Mouse (Mus musculus) heart, embryonic 11.5 days (tissue): ENCODE data around the gene Kif5a. TPM values are rescaled to one million over a fixed set of nuclear protein-coding genes. Genes with fewer than 3 reads are reported as not detected.

ENCODE experiments used
- ATAC-seq: fragments of 200-750 bp; cut with Nextera tagmentation; replicated peaks from 2 replicates; pipeline ENCODE4 v1.8.0; 2017; ENCODE audit warnings: moderate library complexity; ENCODE audit not compliant: insufficient number of reproducible peaks, low FRiP score, low TSS enrichment
- H3K27ac ChIP-seq: fragments of 300-500 bp; sonication (generic); 2 replicates; pipeline ENCODE4 v1.5.1; 2014; ENCODE audit warnings: mild to moderate bottlenecking, low read depth, low read length
- H3K27me3 ChIP-seq: fragments of 300-500 bp; sonication (generic); 2 replicates; pipeline ENCODE4 v1.6.1; 2014; ENCODE audit warnings: mild to moderate bottlenecking, low read length, mixed read lengths; ENCODE audit not compliant: control insufficient read depth, insufficient read depth
- H3K36me3 ChIP-seq: fragments of 300-500 bp; sonication (generic); 2 replicates; pipeline ENCODE4 v1.6.1; 2014; ENCODE audit warnings: mild to moderate bottlenecking, low read length, moderate library complexity, mixed read lengths; ENCODE audit not compliant: control insufficient read depth, insufficient read depth
- H3K4me1 ChIP-seq: fragments of 300-500 bp; sonication (generic); 2 replicates; pipeline ENCODE4 v1.6.1; 2014; ENCODE audit warnings: low read length; ENCODE audit not compliant: control insufficient read depth, insufficient read depth
- H3K4me2 ChIP-seq: fragments of 300-500 bp; sonication (generic); 2 replicates; pipeline ENCODE4 v1.6.1; 2014; ENCODE audit warnings: mild to moderate bottlenecking, moderate library complexity
- H3K4me3 ChIP-seq: fragments of 300-500 bp; sonication (generic); 2 replicates; pipeline ENCODE4 v1.5.1; 2014; ENCODE audit warnings: low read depth, low read length
- H3K9ac ChIP-seq: fragments of 300-500 bp; sonication (generic); 2 replicates; pipeline ENCODE4 v1.6.1; 2014; ENCODE audit warnings: mild to moderate bottlenecking, low read depth, low read length, moderate library complexity
- H3K9me3 ChIP-seq: fragments of 300-500 bp; sonication (generic); replicated peaks from 2 replicates; pipeline ENCODE4 v1.6.1; 2016; ENCODE audit warnings: low read length; ENCODE audit not compliant: control insufficient read depth
- WGBS: fragments of 180-500 bp; shearing (Covaris S2); extraction: QIAGEN DNeasy Blood & Tissue Kit; methylation state at CpG from one replicate; pipeline ENCODE4 v1.1.7; 2014; ENCODE audit not compliant: insufficient replicate concordance; 5-methylcytosine and 5-hydroxymethylcytosine counted together
- polyA plus RNA-seq: library from polyadenylated mRNA; unstranded; fragments of >200 nt; fragmentation: Nextera tagmentation; extraction: Ambion mirVana; gene quantifications from 2 replicates; pipeline ENCODE4 v1.2.1, GENCODE M21; 2014

Kif5a gene
- polyA plus RNA-seq, 1 experiment from 2014 or later = 1.6 TPM

- Histone ChIP-seq H3K4me3 (no peak overlapping the region), H3K9ac (no peak overlapping the region), H3K27ac (no peak overlapping the region), H3K4me1 (no peaks in the 10 kb centered on the region), H3K36me3 (no peaks in the 10 kb centered on the region), H3K9me3 (no peaks in the 10 kb centered on the region), H3K27me3 (0 out of 2 replicates have a peak, but pooled peaks cover 1% of the 10 kb centered on the region), H3K4me2 (no peak overlapping the region)
- no peak for ATAC-seq
- 43% methylated on average over 6 of the region's 6 CpGs for WGBS
Observed at GRCm38 (mm10) chr10:127225213-127225612, 37.9 kb downstream of the Kif5a start.

- no peak overlapping the region for H3K4me3 ChIP-seq
- H3K4me2 ChIP-seq = no peak overlapping the region
- no peaks in the 10 kb centered on the region for H3K4me1 ChIP-seq
- WGBS = 87% methylated on average over 2 of the region's 2 CpGs
- no peak overlapping the region for H3K9ac ChIP-seq
- no peak overlapping the region for H3K27ac ChIP-seq
- no peak for ATAC-seq
- H3K36me3 ChIP-seq = no peaks in the 10 kb centered on the region
- H3K27me3 ChIP-seq = no peaks in the 10 kb centered on the region
- no peaks in the 10 kb centered on the region for H3K9me3 ChIP-seq
Observed at GRCm38 (mm10) chr10:127218339-127218738, 44.8 kb downstream of the Kif5a start.

GRCm38 (mm10) chr10:127217177-127217576 lies 46.0 kb downstream of the Kif5a start:
- Histone ChIP-seq H3K9ac (no peak overlapping the region), H3K4me1 (no peaks in the 10 kb centered on the region), H3K27me3 (no peaks in the 10 kb centered on the region), H3K4me2 (no peak overlapping the region), H3K36me3 (no peaks in the 10 kb centered on the region), H3K9me3 (no peaks in the 10 kb centered on the region), H3K4me3 (no peak overlapping the region), H3K27ac (no peak overlapping the region)
- no peak for ATAC-seq

- Histone ChIP-seq H3K9ac (no peak overlapping the region), H3K27ac (no peak overlapping the region), H3K9me3 (no peaks in the 10 kb centered on the region), H3K36me3 (no peaks in the 10 kb centered on the region), H3K4me3 (no peak overlapping the region), H3K4me1 (no peaks in the 10 kb centered on the region), H3K4me2 (no peak overlapping the region), H3K27me3 (no peaks in the 10 kb centered on the region)
- 84% methylated on average over 11 of the region's 11 CpGs for WGBS
- ATAC-seq = no peak
Observed at GRCm38 (mm10) chr10:127216456-127216855, 46.7 kb downstream of the Kif5a start.

- H3K36me3 ChIP-seq = no peaks in the 10 kb centered on the region
- no peak for ATAC-seq
- H3K4me2 ChIP-seq = no peak overlapping the region
- no peaks in the 10 kb centered on the region for H3K27me3 ChIP-seq
- H3K9ac ChIP-seq = no peak overlapping the region
- no peaks in the 10 kb centered on the region for H3K9me3 ChIP-seq
- WGBS = 43% methylated on average over 1 of the region's 1 CpGs
- peaks cover 8% of the 10 kb centered on the region for H3K4me1 ChIP-seq
- no peak overlapping the region for H3K4me3 ChIP-seq
- H3K27ac ChIP-seq = no peak overlapping the region
Observed at GRCm38 (mm10) chr10:127214422-127214803, 48.7 kb downstream of the Kif5a start.

- Histone ChIP-seq H3K9me3 (no peaks in the 10 kb centered on the region), H3K4me3 (no peak overlapping the region), H3K27me3 (no peaks in the 10 kb centered on the region), H3K9ac (no peak overlapping the region), H3K4me1 (peaks cover 8% of the 10 kb centered on the region), H3K4me2 (no peak overlapping the region), H3K27ac (no peak overlapping the region), H3K36me3 (no peaks in the 10 kb centered on the region)
- ATAC-seq = no peak
- WGBS = 80% methylated on average over 13 of the region's 13 CpGs
Observed at GRCm38 (mm10) chr10:127213704-127214421, 49.3 kb downstream of the Kif5a start.

GRCm38 (mm10) chr10:127213272-127213671 lies 49.9 kb downstream of the Kif5a start:
- H3K36me3 ChIP-seq = no peaks in the 10 kb centered on the region
- no peak overlapping the region for H3K9ac ChIP-seq
- H3K27ac ChIP-seq = no peak overlapping the region
- H3K4me2 ChIP-seq = no peak overlapping the region
- H3K4me1 ChIP-seq = peaks cover 8% of the 10 kb centered on the region
- H3K9me3 ChIP-seq = no peaks in the 10 kb centered on the region
- H3K27me3 ChIP-seq = no peaks in the 10 kb centered on the region
- WGBS = 84% methylated on average over 8 of the region's 8 CpGs
- no peak for ATAC-seq
- H3K4me3 ChIP-seq = no peak overlapping the region

GRCm38 (mm10) chr10:127211414-127211854 lies 51.7 kb downstream of the Kif5a start, which contains the start of gene Pip4k2c:
Pip4k2c (minus strand) TSS chr10:127211585.
- ATAC-seq = peak; percentile 97
- peak within 1 kb of the TSS; percentile 86 for H3K4me2 ChIP-seq
- H3K27ac ChIP-seq = peak within 1 kb of the TSS; percentile 42
- H3K4me1 ChIP-seq = peaks cover 8% of the 10 kb centered on the region
- peak within 1 kb of the TSS; percentile 73 for H3K9ac ChIP-seq
- H3K4me3 ChIP-seq = peak within 1 kb of the TSS; percentile 86
- no peaks in the 10 kb centered on the region for H3K9me3 ChIP-seq
- no peaks in the 10 kb centered on the region for H3K27me3 ChIP-seq
- peaks cover 5% of the 10 kb centered on the region; the same call in 1 of the 2 replicates for H3K36me3 ChIP-seq
- WGBS = under 1% methylated on average over 47 of the region's 47 CpGs

GRCm38 (mm10) chr10:127210961-127211405 lies 52.2 kb downstream of the Kif5a start:
- H3K27me3 ChIP-seq = no peaks in the 10 kb centered on the region
- peak overlapping the region; percentile 86 for H3K4me3 ChIP-seq
- ATAC-seq = peak; percentile 70
- WGBS = under 1% methylated on average over 25 of the region's 25 CpGs
- peak overlapping the region; percentile 73 for H3K9ac ChIP-seq
- H3K9me3 ChIP-seq = no peaks in the 10 kb centered on the region
- H3K4me2 ChIP-seq = peak overlapping the region; percentile 86
- H3K27ac ChIP-seq = peak overlapping the region; percentile 42
- peaks cover 8% of the 10 kb centered on the region for H3K4me1 ChIP-seq
- peaks cover 5% of the 10 kb centered on the region; the same call in 1 of the 2 replicates for H3K36me3 ChIP-seq
